Mouse (Mus musculus): ENCODE results near the gene Agfg1. TPM values are rescaled to one million over a fixed set of nuclear protein-coding genes. Genes with fewer than 3 reads are reported as not detected.
"Not testable (repeated sequence)": the region's sequence is repeated elsewhere in the genome, so short reads cannot be mapped to it uniquely, and the experiment has no call there.

Agfg1 gene
- polyA plus RNA-seq, 1 experiment from 2014 or later, result 26.6 TPM

DNA sequence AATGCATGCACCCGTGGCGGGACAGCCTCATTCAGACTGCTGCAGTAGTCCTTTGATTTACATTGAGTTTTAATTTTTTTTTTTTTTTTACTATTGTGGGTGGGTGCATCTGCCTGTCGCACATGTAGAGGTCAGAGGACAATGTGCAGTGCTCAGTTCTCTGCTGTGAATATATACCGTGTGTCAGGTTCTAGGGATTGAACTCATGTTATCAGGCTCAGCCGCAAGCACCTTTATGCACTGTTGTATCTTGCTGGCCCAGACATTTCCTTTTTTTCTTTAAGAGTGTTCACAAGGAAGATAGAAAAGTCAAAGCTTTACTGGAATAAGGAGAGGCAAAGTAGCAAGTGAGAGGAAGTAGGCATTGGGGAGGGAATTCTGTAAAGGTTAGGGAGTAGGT, 16.4 kb downstream of the Agfg1 start:
- Histone ChIP-seq H3K9ac (replicated peaks) (no peak overlapping the region), H3K4me3 (replicated peaks) (no peak overlapping the region), H3K27ac (replicated peaks) (no peak overlapping the region), H3K4me1 (0 out of 2 replicates have a peak, but pooled peaks cover 3% of the 10 kb centered on the region), H3K9me3 (replicated peaks) (no peaks in the 10 kb centered on the region), H3K36me3 (no peaks in the 10 kb centered on the region), H3K4me2 (no peak overlapping the region), H3K27me3 (replicated peaks) (no peaks in the 10 kb centered on the region)
- WGBS, result 84% methylated on average over 5 of the region's 5 CpGs
- no peak for ATAC-seq (ENCODE audit: low FRiP score)

DNA sequence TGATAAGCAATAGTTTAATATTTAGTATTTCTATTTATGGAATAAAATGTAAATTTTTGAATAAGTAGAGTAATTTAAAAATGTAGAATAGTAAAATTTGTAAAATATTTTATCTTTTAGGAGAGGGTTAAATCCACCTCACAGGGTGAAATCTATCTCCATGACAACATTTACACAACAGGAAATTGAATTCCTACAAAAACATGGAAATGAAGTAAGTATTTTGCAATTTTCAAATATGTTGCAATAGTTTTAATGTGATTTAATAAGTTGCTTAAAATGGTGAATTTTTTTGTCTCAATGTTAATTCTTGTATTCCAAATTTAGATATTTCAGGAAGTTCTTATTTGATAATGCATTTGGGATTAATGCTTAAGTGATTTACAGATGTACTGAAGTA, 19.0 kb downstream of the Agfg1 start:
- 0 out of 2 replicates have a peak, but pooled peaks cover 7% of the 10 kb centered on the region for H3K36me3 ChIP-seq
- no peaks in the 10 kb centered on the region for H3K27me3 ChIP-seq (replicated peaks)
- no peak overlapping the region for H3K9ac ChIP-seq (replicated peaks)
- H3K4me3 ChIP-seq (replicated peaks), result no peak overlapping the region
- H3K9me3 ChIP-seq (replicated peaks), result no peaks in the 10 kb centered on the region
- ATAC-seq (ENCODE audit: low FRiP score), result no peak
- no peaks in the 10 kb centered on the region for H3K4me1 ChIP-seq
- no peak overlapping the region for H3K27ac ChIP-seq (replicated peaks)
- no peak overlapping the region for H3K4me2 ChIP-seq

DNA sequence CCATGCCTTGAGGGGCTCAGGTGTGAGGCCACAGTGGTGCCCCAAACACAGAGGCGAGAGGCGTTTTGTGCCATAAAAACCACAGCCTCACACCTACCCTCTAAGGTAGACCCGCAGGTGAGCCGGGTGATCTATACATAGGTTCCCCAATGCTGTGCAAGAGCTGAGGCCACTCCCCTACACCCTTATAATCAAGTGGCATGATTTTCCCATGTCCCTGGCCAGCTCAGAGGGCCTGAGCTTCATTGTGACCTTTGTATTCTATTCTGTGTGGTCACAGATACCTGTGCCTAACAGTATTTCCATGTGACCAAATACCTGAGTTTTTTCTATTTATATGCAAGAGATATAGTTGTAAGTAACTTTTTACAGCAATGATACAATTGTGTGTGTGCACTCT, 21.1 kb downstream of the Agfg1 start:
- Histone ChIP-seq H3K27me3 (replicated peaks) (no peaks in the 10 kb centered on the region), H3K36me3 (0 out of 2 replicates have a peak, but pooled peaks cover 7% of the 10 kb centered on the region), H3K4me2 (no peak overlapping the region), H3K9me3 (replicated peaks) (no peaks in the 10 kb centered on the region), H3K4me1 (no peaks in the 10 kb centered on the region), H3K27ac (replicated peaks) (no peak overlapping the region), H3K9ac (replicated peaks) (no peak overlapping the region), H3K4me3 (replicated peaks) (no peak overlapping the region)
- ATAC-seq (ENCODE audit: low FRiP score), result no peak
- WGBS, result 81% methylated on average over 4 of the region's 4 CpGs

DNA sequence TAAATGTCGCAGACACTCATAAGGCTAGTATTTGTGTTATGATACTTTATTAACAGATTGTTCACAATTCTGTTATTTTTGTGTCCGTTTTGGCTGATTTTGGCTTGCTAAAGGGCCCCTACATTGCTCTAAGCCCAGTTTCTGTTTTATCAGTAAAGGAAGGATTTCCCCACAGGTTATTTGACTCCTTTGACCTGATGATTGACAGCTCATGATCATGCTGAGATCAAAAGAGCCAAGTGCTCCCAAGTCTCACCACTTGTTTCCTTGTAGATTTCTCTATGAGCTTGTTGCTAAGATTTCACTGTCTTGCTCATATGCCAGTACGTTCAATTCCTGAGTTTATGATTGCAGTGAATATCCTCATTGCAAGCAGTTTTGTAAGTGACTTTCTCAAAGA, 30.9 kb downstream of the Agfg1 start:
- H3K4me3 ChIP-seq (replicated peaks), result no peak overlapping the region
- WGBS, result 84% methylated on average over 3 of the region's 3 CpGs
- no peaks in the 10 kb centered on the region for H3K9me3 ChIP-seq (replicated peaks)
- H3K36me3 ChIP-seq, result peaks cover 15% of the 10 kb centered on the region
- no peak overlapping the region for H3K4me2 ChIP-seq
- ATAC-seq (ENCODE audit: low FRiP score), result no peak
- H3K4me1 ChIP-seq, result no peaks in the 10 kb centered on the region
- no peak overlapping the region for H3K9ac ChIP-seq (replicated peaks)
- H3K27me3 ChIP-seq (replicated peaks), result no peaks in the 10 kb centered on the region
- H3K27ac ChIP-seq (replicated peaks), result no peak overlapping the region

DNA sequence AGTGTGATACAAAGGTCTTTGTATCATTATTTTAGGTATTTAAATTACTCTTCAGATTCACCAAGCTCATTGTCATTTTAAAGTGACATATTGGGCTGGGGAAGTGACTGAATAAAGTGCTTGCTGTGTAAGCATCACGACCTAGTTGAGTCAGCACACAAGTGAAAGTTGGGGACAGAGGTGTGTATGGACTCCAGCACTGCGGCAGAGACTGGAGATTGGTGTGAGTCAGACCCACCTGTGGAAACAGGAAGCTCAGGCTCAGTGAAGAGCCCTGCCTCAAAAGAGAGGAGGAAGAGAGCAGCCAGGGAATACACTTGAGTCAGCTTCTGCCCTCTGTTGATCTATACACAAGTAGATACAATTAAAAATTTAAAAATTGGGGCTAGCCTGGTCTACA, 39.9 kb downstream of the Agfg1 start:
- H3K4me1 ChIP-seq, result no peaks in the 10 kb centered on the region
- H3K27me3 ChIP-seq (replicated peaks), result no peaks in the 10 kb centered on the region
- WGBS, result 85% methylated on average over 2 of the region's 2 CpGs
- H3K9me3 ChIP-seq (replicated peaks), result no peaks in the 10 kb centered on the region
- ATAC-seq (ENCODE audit: low FRiP score), result no peak
- no peak overlapping the region for H3K27ac ChIP-seq (replicated peaks)
- H3K36me3 ChIP-seq, result peaks cover 31% of the 10 kb centered on the region
- no peak overlapping the region for H3K4me3 ChIP-seq (replicated peaks)
- no peak overlapping the region for H3K9ac ChIP-seq (replicated peaks)
- no peak overlapping the region for H3K4me2 ChIP-seq

DNA sequence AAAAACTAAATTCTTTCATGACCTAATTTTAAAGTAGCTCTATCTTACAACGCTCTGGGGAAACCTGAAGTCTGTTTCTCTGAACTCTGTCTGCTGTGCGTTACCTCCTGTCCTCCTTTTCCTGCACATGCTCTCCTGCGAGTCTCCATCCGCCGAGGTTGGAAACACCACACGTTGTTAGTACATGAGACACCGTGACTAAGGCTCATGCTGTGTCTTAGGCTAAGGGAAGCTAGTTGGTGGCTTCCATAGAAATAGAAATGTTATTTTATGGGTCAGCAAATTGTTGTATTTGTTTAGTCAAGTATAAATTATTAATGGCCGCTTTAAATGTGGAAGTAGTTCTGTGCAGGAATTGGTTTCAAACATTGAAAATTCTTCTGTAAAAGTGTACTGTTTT, 40.9 kb downstream of the Agfg1 start:
- H3K36me3 ChIP-seq, result peaks cover 28% of the 10 kb centered on the region
- no peak overlapping the region for H3K9ac ChIP-seq (replicated peaks)
- ATAC-seq (ENCODE audit: low FRiP score), result no peak
- H3K9me3 ChIP-seq (replicated peaks), result no peaks in the 10 kb centered on the region
- no peak overlapping the region for H3K4me2 ChIP-seq
- no peak overlapping the region for H3K4me3 ChIP-seq (replicated peaks)
- no peaks in the 10 kb centered on the region for H3K4me1 ChIP-seq
- no peaks in the 10 kb centered on the region for H3K27me3 ChIP-seq (replicated peaks)
- 55% methylated on average over 8 of the region's 8 CpGs for WGBS
- no peak overlapping the region for H3K27ac ChIP-seq (replicated peaks)

DNA sequence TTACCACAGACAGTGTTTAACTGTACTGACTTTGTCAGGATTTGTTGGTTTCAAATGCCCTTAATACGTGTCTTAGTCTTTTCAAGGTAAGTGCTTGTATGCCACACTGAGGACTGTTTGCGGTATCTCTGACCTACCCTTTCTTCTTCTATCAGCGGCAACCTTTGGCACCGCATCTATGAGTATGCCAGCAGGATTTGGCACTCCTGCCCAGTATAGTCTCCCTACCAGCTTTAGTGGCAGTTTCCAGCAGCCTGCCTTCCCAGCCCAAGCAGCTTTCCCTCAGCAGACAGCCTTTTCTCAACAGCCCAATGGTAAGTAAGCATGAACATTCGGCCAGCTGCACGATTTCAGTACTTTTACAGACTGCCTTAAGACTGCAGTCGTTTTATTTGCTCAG, 54.0 kb downstream of the Agfg1 start:
- Histone ChIP-seq H3K4me3 (replicated peaks) (no peak overlapping the region), H3K4me2 (no peak overlapping the region), H3K9me3 (replicated peaks) (no peaks in the 10 kb centered on the region), H3K27ac (replicated peaks) (no peak overlapping the region), H3K9ac (replicated peaks) (no peak overlapping the region), H3K4me1 (no peaks in the 10 kb centered on the region), H3K27me3 (replicated peaks) (no peaks in the 10 kb centered on the region), H3K36me3 (peaks cover 22% of the 10 kb centered on the region)
- 91% methylated on average over 7 of the region's 7 CpGs for WGBS
- ATAC-seq (ENCODE audit: low FRiP score), result no peak

DNA sequence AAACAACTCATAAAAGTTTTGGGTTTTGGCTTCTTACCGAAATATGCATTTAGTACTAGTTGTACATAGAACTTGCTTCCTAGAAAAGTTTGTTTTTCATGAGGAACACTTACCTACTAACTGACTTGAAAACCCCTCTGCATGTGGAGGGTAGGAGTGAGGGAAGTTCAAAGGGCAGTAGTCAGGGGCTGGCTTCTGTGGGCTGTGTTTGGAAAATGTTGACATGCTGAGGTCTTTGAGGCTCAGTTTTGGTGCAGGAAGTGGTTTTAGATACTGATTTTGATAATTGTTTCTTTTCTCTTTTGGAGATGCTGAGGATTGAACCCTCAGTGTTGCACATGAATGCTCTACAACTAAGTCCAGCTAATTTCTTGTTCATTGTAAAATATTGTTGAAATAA, 61.3 kb downstream of the Agfg1 start:
- no peak overlapping the region for H3K27ac ChIP-seq (replicated peaks)
- no peak for ATAC-seq (ENCODE audit: low FRiP score)
- 98% methylated on average over 1 of the region's 1 CpGs for WGBS

DNA sequence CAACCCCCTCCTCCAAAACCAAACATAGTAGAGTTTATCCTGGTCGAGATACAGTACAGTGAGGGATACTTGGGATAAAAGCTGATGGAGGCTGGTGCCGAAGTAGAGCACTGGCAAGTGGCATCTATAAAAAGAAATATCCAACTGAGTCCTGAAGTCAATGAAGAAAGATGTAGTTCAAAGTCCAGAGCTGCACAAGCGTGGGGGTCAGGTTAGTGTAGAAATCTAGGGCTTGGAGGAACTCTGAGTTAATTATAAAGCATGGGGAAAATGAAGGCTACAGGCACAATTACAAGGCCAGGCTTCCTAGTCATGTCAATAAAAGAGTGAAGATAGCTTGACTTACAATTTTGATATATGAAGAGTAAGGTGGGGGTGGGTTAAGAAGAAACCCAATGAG, 61.9 kb downstream of the Agfg1 start:
- WGBS, result 95% methylated on average over 3 of the region's 3 CpGs
- no peaks in the 10 kb centered on the region for H3K4me1 ChIP-seq
- no peak for ATAC-seq (ENCODE audit: low FRiP score)
- H3K27ac ChIP-seq (replicated peaks), result no peak overlapping the region
- H3K27me3 ChIP-seq (replicated peaks), result no peaks in the 10 kb centered on the region
- no peaks in the 10 kb centered on the region for H3K9me3 ChIP-seq (replicated peaks)
- H3K9ac ChIP-seq (replicated peaks), result no peak overlapping the region
- H3K4me2 ChIP-seq, result no peak overlapping the region
- peaks cover 22% of the 10 kb centered on the region for H3K36me3 ChIP-seq
- H3K4me3 ChIP-seq (replicated peaks), result no peak overlapping the region

More for the DNA sequence above, 61.3 kb downstream of the Agfg1 start:
- H3K4me3 ChIP-seq (replicated peaks), result no peak overlapping the region
- no peaks in the 10 kb centered on the region for H3K4me1 ChIP-seq
- H3K27me3 ChIP-seq (replicated peaks), result no peaks in the 10 kb centered on the region
- H3K36me3 ChIP-seq, result peaks cover 22% of the 10 kb centered on the region
- H3K9ac ChIP-seq (replicated peaks), result no peak overlapping the region
- H3K9me3 ChIP-seq (replicated peaks), result no peaks in the 10 kb centered on the region
- no peak overlapping the region for H3K4me2 ChIP-seq

DNA sequence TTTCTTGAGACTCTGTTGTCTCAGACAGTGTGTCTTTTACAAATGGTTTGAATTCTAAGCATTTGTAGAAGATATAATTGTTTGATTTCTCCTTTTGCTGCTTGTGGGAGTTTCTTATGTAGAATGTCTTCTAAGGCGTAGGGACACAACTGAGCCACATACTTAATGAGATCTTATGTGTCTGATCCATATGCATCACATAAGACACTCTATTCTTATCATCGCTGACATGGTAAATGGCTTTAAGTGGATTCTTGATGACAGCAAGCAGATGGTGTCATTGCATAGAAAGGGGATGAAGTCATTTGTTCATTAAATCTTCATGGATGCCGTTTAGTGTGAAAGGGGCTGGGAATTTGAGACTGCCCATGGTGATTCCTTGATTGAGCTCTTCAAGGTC, 66.6 kb downstream of the Agfg1 start:
- Histone ChIP-seq H3K9ac (replicated peaks) (no peak overlapping the region), H3K27me3 (replicated peaks) (no peaks in the 10 kb centered on the region), H3K36me3 (peaks cover 16% of the 10 kb centered on the region), H3K9me3 (replicated peaks) (no peaks in the 10 kb centered on the region), H3K27ac (replicated peaks) (no peak overlapping the region), H3K4me3 (replicated peaks) (no peak overlapping the region), H3K4me1 (no peaks in the 10 kb centered on the region), H3K4me2 (no peak overlapping the region)
- 68% methylated on average over 3 of the region's 3 CpGs for WGBS
- no peak for ATAC-seq (ENCODE audit: low FRiP score)

DNA sequence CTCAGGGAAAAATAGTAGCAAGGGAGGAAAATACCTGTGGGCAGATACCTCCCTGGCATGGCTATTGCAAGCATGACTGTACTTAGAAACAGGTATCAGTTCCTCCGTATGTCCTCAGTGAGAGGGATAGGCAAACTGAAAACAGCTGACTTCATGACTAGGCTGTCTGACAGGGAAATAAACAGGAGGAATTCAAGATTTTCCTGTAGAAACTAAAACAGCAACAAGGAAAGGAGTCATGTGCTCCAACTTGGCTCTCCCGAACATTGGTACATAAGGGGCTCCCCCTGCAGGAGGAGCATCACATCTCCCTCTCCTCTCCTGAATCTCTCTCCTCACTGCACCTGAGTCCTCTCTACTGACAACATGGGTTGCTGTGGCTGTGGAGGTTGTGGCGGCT, 73.7 kb downstream of the Agfg1 start, which contains the start of gene A030005L19Rik:
Gene A030005L19Rik, plus strand, starts transcription at position 301 of the 400 bp plus-strand sequence.
- Histone ChIP-seq H3K9me3 (replicated peaks) (no peaks in the 10 kb centered on the region), H3K4me1 (no peaks in the 10 kb centered on the region), H3K4me2 (no peak within 1 kb of the TSS), H3K27ac (replicated peaks) (no peak within 1 kb of the TSS), H3K4me3 (replicated peaks) (no peak within 1 kb of the TSS), H3K9ac (replicated peaks) (no peak within 1 kb of the TSS), H3K36me3 (no peaks in the 10 kb centered on the region), H3K27me3 (replicated peaks) (no peaks in the 10 kb centered on the region)
- no peak for ATAC-seq (ENCODE audit: low FRiP score)
- WGBS, result 91% methylated on average over 3 of the region's 3 CpGs

DNA sequence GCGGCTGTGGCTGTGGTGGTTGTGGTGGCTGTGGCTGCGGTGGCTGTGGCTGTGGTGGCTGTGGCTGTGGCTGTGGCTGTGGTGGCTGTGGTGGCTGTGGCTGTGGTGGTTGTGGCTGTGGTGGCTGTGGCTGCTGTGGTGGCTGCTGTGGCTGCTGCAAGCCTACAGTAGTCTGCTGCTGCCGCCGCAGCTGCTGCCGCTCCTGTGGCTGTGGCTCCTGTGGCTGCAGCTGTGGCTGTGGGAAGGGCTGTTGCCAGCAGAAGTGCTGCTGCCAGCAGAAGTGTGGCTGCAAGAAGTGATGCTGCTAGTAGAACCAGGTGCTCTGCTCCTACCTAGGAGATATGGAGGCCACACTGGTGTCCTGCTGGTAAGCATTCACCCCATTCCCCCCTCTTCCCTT, 74.2 kb downstream of the Agfg1 start:
- not testable (repeated sequence) for H3K27me3 ChIP-seq (replicated peaks)
- WGBS, result 98% methylated on average over 5 of the region's 5 CpGs

DNA sequence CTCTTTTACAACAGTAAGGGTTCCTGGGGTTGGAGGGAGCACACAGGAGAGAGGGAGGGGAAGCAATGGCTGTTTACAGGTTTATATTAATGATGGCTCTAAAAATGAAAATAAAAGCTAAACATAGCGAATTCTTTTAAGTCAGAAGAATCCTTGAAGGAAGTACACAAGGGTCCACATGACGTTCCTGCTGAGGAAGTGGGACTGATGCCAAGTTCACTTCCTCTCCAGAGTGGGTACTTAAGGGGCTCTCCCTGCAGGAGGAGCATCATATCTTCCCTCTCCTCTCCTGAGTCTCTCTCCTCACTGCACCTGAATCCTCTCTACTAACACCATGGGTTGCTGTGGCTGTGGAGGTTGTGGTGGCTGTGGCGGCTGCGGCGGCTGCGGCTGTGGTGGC, 85.4 kb downstream of the Agfg1 start, which contains the start of gene A030014E15Rik:
Gene A030014E15Rik, plus strand, starts transcription at position 268 of the 400 bp plus-strand sequence.
- Histone ChIP-seq H3K4me3 (replicated peaks) (no peak within 1 kb of the TSS), H3K9ac (replicated peaks) (no peak within 1 kb of the TSS), H3K27me3 (replicated peaks) (no peaks in the 10 kb centered on the region), H3K36me3 (no peaks in the 10 kb centered on the region), H3K27ac (replicated peaks) (no peak within 1 kb of the TSS), H3K9me3 (replicated peaks) (no peaks in the 10 kb centered on the region), H3K4me1 (no peaks in the 10 kb centered on the region), H3K4me2 (no peak within 1 kb of the TSS)
- WGBS, result 93% methylated on average over 6 of the region's 6 CpGs
- no peak for ATAC-seq (ENCODE audit: low FRiP score)

More for the DNA sequence above, 74.2 kb downstream of the Agfg1 start:
- H3K27ac ChIP-seq (replicated peaks); H3K4me3 ChIP-seq (replicated peaks); H3K9me3 ChIP-seq (replicated peaks); H3K36me3 ChIP-seq; H3K9ac ChIP-seq (replicated peaks); H3K4me2 ChIP-seq; ATAC-seq (ENCODE audit: low FRiP score); H3K4me1 ChIP-seq: not testable (repeated sequence)

All from neural tube, embryonic 15.5 days (tissue).